Mouse (Mus musculus) adrenal gland, postnatal 10 days (tissue): ENCODE data around the gene Olfr1123. TPM values are rescaled to one million over a fixed set of nuclear protein-coding genes. Genes with fewer than 3 reads are reported as not detected.
"Not testable (repeated sequence)": the region's sequence is repeated elsewhere in the genome, so short reads cannot be mapped to it uniquely, and the experiment has no call there.

ENCODE experiments used
- DNase-seq: peaks from one replicate; pipeline ENCODE4 v3.0.0; 2021; ENCODE audit warnings: mixed read lengths
- long read RNA-seq, 2 experiments: library from polyadenylated mRNA; stranded (forward); transcript quantifications; one replicate each; pipeline ENCODE4 v2.0.0; 2021
- total RNA-seq, 2 experiments: library from RNA; stranded (reverse); gene quantifications; 2 replicates each; pipeline ENCODE4 v1.2.3; 2021

The Olfr1123 gene
- not detected for total RNA-seq
- long read RNA-seq, experiment 1 = 0 reads
- long read RNA-seq, experiment 2 = 0 reads

DNA sequence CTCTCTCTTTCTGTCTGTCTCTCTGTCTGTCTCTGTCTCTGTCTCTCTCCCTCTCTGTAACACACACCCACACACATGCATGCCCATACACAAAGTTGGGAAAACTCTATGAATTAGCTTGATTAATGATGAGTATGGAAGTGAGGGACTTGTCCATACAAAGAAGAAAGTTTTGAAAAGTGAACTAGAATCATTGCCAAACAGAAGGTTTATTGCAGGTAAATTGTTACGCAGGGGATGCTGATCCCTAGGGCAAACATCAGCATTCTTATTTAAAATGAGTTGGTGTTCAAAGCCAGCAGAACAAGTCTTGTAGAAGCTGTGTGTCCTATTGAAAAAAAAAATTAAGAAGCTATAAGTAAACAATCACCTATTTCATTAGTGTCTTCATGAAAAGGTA is at the start of gene Olfr1123:
Gene Olfr1123 (plus strand): TSS at position 301 of the 400 bp plus-strand sequence.
- DNase-seq = no peak

DNA sequence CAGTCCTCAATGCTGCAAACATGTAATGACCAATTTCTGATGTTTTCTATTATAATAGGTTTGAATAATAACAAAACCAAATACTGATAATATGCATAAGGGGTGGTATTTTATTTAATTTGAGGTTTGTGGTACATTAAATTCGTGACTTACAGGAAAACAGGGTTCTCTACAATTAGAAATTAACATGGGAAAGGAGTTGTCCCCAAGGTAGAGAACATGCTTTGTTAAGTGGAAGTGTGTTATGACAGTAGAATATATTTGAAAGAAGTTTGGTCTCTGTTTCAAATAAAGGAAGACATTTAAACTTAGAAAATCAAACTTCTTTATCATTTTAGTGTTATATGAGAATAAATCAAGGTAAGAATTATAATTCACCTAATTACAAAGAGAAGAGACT is 46.8 kb upstream of the Olfr1123 start, which contains the start of gene Olfr1121:
Gene Olfr1121 (plus strand): TSS at position 301 of the 400 bp plus-strand sequence.
- DNase-seq = no peak

DNA sequence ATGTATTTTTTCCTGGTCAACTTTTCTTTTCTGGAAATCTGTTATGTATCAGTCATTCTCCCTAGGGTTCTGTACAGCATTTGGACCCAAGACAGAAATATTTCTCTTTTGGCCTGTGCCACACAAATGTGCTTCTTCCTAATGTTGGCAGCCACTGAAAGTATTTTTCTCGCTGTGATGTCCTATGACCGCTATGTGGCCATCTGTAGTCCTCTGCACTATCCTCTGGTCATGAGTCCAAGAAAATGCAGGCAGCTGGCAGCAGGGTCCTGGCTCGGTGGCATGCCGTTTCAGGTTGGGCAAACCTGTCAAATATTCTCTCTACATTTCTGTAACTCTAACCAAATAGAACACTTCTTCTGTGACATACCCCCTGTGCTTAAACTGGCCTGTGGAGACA is 44.7 kb upstream of the Olfr1123 start:
- DNase-seq = no peak

DNA sequence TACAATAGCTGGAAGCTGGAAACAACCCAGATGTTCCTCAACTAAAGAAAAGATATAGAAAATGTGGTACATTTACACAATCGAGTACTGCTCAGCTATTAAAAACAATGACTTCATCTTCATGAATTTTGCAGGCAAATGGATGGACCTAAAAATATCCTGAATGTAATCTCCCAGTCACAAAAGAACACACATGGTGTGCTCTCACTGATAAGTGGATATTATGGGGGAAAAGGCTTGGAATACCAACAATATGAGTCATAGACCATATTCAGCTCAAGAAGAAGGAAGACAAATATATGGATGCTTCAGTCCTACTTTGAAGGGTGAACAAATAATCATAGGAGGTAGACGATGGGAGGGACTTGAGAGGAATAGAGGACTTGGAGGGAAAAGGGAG is 32.5 kb upstream of the Olfr1123 start:
- DNase-seq = no peak

DNA sequence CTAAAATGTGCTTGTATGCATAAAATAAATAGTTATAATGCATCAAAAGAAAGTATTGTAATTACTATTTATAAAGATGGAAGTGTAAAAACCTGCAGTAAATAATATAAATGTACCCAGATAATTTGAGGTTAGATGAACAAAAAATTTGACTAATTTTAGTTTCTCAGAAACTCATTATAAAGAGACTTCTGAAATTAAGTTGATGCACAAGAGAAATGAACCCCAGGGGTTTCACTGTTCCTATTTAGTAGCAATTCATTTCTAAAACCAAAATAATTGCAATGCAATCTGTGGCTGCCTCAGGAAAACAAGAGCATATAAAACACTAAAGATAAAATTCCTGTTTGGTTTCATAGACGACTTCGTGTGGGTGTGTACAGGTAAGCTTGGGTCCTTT is 30.9 kb upstream of the Olfr1123 start, which contains the start of gene Olfr1122:
Gene Olfr1122 (plus strand): TSS at position 301 of the 400 bp plus-strand sequence.
- no peak for DNase-seq

DNA sequence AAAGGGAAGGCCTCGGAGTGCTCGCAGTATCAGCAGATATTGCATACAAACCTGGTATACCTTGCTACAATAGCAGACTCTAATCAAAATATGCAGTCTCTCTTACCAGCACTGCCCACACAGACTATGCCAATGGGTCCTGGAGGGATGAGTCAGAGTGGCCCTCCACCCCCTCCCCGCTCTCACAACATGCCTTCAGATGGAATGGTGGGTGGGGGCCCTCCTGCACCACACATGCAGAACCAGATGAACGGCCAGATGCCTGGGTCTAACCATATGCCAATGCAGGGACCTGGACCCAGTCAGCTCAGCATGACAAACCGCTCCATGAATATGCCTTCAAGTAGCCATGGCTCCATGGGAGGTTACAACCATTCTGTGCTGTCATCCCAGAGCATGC is 22.8 kb upstream of the Olfr1123 start:
- DNase-seq = not testable (repeated sequence)

DNA sequence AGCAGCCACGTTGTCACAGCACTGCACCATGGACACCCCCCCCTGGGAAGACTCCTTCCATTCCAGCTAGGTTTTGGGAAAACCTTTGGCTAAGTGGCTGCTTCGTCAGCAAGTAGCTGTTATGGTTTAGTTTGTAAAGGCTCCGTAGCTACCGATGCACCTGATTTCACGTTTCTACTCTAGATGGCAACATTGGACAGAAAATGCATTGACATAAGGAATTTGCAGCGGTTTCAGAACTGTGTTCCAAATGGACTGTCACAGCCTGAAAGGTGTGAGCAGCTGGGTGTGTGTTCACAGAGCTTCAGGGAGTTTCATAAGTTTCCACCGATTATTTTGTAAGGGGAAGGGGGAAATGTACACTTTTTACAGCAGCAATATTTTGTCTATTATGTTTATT is 21.7 kb upstream of the Olfr1123 start:
- DNase-seq = not testable (repeated sequence)

DNA sequence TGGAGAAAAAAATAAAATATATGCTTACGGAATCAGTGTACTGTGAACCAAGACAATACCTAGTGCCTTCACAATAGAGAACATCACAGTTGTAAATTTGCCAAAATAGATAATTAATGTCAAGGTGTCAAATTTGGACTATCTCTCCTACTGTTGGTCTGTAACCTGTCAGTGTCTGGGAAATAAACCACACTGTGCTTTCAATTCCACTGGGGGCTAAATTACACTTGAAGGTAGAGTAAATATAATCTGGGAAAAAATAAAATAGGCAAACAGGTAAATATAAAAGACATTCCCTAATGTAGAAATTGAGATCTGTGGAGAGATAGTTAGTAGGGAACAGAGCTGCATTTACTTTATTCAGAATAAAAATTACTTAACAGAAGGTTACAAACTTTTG is 13.5 kb downstream of the Olfr1123 start, which contains the start of gene Olfr1124:
Gene Olfr1124 (plus strand): TSS at position 301 of the 400 bp plus-strand sequence.
- no peak for DNase-seq

DNA sequence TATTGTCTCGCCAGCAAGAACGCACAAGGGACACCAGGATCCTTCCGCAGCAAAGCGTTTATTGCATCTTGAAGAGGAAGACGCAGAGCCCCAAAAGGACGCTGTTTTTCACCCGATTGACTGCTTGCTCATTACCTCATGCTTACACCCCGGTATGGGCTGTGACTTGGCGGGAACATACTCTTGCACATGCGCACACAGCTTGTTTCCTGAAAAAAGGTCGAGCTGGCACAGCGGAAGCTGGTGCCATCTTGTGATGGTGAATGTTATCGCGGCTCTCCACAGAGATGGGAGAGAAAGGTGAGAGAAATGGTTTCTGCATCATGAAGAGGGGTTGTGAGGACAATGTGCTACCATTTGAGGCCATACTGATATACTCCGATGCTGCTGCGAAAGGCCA is 21.3 kb downstream of the Olfr1123 start:
- DNase-seq = no peak

DNA sequence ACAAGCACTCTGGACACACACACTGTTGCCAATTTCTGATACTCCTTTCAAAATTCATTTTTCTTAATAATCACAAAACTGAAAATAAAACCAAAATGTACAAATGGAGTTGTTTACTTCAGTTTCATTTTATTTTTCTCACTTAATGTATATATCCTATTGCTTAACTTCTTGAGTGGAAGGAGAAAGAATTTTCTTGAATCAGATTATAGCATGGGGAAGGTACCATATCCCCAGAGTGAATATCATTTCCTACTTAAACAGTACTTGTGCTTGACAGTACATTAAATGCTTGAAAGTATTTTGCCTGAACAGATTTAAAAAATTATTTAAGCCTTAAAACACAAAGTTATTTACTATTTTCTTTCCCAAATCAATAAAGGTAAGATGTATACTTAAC is 37.2 kb downstream of the Olfr1123 start, which contains the start of gene Olfr1126:
Gene Olfr1126 (plus strand): TSS at position 301 of the 400 bp plus-strand sequence.
- DNase-seq = no peak

DNA sequence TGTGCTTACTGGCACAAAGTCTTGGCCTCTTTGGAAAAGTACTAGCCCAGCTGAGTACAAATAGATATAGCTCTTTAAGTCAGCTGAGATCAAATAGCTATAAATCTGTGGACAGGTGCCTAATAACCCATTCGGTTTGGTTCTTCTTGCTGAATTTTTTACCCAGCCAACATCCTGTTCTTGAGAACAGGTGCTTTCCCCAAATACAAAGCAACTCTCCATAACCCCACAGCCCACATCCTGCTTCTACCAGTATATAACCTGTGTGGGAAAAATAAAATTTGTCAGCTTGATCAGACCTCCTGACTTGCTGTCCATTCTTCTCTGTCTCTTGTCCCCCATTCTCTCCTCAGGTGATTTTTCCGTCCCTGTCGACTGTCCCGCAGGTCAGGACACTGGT is 45.3 kb downstream of the Olfr1123 start:
- no peak for DNase-seq

Other genes starting within 250 kb of the Olfr1123 start
- gene Olfr1112, start 228.8 kb upstream of the Olfr1123 start, total RNA-seq = not detected
- not detected for gene Olfr1113, start 207.7 kb upstream of the Olfr1123 start, total RNA-seq
- not detected for gene Olfr1115, start 168.6 kb upstream of the Olfr1123 start, total RNA-seq
- not detected for gene Olfr1116, start 149.1 kb upstream of the Olfr1123 start, total RNA-seq
- not detected for gene Olfr1118, start 109.1 kb upstream of the Olfr1123 start, total RNA-seq
- not detected for gene Olfr1120, start 61.8 kb upstream of the Olfr1123 start, total RNA-seq
- not detected for gene Olfr1121, start 46.7 kb upstream of the Olfr1123 start, total RNA-seq
- gene Olfr1122, start 30.8 kb upstream of the Olfr1123 start, total RNA-seq = not detected
- gene Olfr1124, start 13.6 kb downstream of the Olfr1123 start, total RNA-seq = not detected
- gene Olfr1126, start 37.3 kb downstream of the Olfr1123 start, total RNA-seq = not detected
- not detected for gene Pramel7, start 80.5 kb downstream of the Olfr1123 start, total RNA-seq
- gene Pramel6, start 89.9 kb downstream of the Olfr1123 start, total RNA-seq = not detected
- not detected for gene Olfr153, start 115.2 kb downstream of the Olfr1123 start, total RNA-seq
- gene Olfr1128, start 128.9 kb downstream of the Olfr1123 start, total RNA-seq = not detected
- not detected for gene Olfr1129, start 157.3 kb downstream of the Olfr1123 start, total RNA-seq
- not detected for gene Olfr1130, start 189.6 kb downstream of the Olfr1123 start, total RNA-seq
- not detected for gene Olfr1131, start 210.5 kb downstream of the Olfr1123 start, total RNA-seq
- not detected for gene Olfr1132, start 220.9 kb downstream of the Olfr1123 start, total RNA-seq
- gene Olfr1133, start 230.7 kb downstream of the Olfr1123 start, total RNA-seq = not detected
- gene Olfr1134, start 241.8 kb downstream of the Olfr1123 start, total RNA-seq = not detected